Mouse (Mus musculus) spleen, embryonic (tissue): Measurements from ENCODE around the gene Ldah.
"Not testable (repeated sequence)": the region's sequence is repeated elsewhere in the genome, so short reads cannot be mapped to it uniquely, and the experiment has no call there.

Experiments used
- CTCF ChIA-PET: fragments of 350-600 bp; sonication (Branson Sonifier 250); formaldehyde crosslinking; loops from one replicate; lab custom pipeline; 2022; lab: Charles Lee

Gene Ldah

DNA sequence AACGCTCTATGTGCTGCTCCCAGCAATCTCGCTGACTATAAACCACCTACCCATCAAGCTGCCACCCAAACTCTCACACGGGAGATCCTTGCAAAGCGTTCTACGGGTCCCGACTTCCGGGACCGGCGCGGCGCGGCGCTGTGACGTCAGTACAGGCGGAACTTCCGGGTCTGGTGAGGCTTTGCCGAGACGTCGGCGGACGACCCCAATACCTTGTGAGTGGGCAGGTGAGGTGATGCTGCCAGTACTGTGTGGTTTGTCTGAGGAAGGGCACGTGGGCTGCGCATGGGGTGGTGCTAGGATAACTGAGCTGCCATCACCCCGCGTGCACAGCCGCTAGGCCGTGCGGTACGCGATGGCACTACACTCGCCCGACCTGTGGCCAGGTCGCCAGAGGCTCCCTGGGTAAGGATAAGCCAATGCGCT lies at the start of gene Ldah:
TSS of gene Ldah (plus strand) at position 130 of the 426 bp plus-strand sequence.
- CTCF ChIA-PET, result no interaction called here

- CTCF ChIA-PET, result no interaction called here
Observed at GRCm38 (mm10) chr12:8167743-8168142, 40.2 kb upstream of the Ldah start.

GRCm38 (mm10) chr12:8180921-8181320 lies 27.0 kb upstream of the Ldah start:
- CTCF ChIA-PET, result no interaction called here

DNA sequence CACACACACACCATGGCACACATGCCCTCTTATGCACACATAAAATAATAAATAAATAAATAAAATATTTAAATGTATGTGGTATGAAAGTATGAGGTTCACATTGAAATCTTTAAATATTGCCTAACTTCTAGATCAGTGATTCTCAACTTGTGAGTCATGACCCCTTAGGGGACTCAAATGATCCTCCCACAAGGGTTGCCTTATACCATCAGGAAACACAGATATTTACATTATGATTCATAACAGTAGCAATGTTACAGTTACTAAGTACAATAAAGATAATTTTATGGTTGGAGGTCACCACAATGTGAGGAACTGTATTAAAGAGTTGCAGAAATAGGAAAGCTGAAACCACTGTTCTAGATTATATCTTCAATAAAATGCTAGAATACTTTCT lies 26.2 kb upstream of the Ldah start:
- CTCF ChIA-PET, result no interaction called here

DNA sequence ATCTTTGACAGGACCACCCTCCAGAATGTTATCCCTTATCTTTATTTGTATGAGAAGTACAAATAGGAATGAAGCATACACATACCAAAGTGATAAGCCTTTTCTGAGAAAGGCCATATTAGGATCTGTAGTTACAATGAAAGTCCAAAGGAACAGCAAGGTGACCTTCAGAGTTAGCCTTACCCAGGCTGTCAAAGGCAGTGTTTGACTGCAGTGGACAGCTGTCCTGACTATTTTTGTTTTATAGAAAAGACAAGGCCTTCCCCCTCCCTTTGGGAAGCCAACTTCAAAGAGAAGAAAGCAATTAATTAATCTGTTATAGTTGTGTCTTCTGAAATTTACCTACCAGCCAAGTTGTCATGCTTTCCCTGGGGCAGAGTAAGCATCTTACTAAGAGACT lies 23.4 kb upstream of the Ldah start:
- CTCF ChIA-PET, result no interaction called here

DNA sequence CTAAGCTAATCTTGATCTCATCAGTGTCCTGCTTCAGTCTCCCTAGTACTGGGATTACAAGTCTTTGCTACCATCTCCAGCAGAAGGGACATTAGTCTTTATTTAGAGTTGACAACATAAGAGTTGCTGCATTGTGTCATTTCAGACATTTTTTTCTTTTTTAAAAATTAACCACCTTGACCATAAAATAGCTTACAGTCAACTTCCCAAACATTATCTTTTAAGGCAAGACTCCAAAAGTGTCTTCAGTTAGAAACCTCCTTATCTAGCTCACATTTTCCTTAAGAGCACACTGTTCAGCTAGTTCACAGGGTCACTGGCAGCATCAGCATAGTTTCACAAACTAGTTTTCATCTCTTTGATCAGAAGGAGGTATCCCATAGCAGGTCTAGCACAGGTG lies 19.7 kb upstream of the Ldah start:
- CTCF ChIA-PET, result no interaction called here

- CTCF ChIA-PET, result not testable (repeated sequence)
Observed at GRCm38 (mm10) chr12:8188796-8189535, 18.9 kb upstream of the Ldah start.

GRCm38 (mm10) chr12:8189722-8190121 lies 18.2 kb upstream of the Ldah start:
- CTCF ChIA-PET, result no interaction called here

DNA sequence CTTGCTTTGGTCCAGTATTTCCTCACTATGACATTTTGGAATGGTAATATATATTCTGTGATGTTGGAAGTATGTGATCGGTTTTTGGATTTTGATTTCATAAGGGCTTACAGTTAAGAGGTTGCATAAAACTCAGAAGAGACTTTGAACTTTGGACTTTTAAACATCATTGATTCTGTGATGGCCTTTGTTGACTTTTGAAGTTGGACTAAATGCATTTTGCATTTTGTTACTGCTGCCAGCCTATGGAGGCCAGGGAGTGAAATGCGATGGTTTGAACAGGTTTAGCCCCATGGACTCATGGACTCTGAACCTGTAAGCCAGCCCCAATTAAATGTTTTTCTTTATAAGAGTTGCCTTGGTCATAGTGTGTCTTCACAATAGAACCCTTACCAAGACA lies 2.2 kb upstream of the Ldah start:
- CTCF ChIA-PET, result no interaction called here

- CTCF ChIA-PET, result interaction anchor here (0.6 kb wide), 1 partner anchor 80 kb away, joined by 3 read pairs; no protein-coding TSS in a partner anchor
Observed at GRCm38 (mm10) chr12:8207578-8207977, 329 bp upstream of the Ldah start.

GRCm38 (mm10) chr12:8216392-8217280 lies 8.7 kb downstream of the Ldah start:
- CTCF ChIA-PET, result interaction anchor here (0.6 kb wide), 1 partner anchor 91 kb away, joined by 3 read pairs; no protein-coding TSS in a partner anchor

DNA sequence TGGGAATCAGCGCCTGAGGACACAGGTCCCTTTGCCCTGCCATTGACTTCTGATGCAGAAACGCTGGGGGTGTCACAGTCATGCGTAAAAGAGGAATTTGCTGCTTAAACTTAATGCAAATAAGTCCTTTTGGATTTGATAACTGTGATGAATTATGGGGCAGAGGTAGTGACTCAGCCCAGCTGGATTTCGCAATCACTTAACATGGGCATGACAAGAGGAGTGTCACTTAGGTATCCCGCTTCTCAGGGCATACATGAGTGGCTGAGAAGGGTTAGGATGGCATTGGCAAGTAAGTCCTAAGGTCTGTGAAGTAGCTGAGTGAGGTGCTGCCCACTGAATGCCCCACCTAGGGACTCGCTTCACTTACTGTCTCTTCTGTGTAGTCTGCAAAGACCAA lies 15.1 kb downstream of the Ldah start:
- CTCF ChIA-PET, result no interaction called here

DNA sequence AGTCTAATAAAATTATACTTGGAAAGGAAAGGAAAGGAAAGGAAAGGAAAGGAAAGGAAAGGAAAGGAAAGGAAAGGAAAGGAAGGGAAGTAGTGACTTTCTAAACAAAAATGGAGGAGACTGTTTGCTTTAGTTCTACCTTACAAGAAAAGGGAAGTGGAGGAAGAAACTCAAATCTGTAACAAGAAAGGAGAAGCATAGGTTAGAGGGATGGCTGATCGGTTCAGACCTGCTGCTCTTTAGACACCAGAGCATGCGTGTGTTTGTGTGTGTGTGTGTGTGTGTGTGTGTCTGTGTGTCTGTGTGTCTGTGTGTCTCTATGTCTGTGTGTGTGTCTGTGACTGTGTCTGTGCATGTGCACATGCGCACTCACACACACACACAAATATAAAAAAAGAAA lies 23.2 kb downstream of the Ldah start:
- CTCF ChIA-PET, result no interaction called here

DNA sequence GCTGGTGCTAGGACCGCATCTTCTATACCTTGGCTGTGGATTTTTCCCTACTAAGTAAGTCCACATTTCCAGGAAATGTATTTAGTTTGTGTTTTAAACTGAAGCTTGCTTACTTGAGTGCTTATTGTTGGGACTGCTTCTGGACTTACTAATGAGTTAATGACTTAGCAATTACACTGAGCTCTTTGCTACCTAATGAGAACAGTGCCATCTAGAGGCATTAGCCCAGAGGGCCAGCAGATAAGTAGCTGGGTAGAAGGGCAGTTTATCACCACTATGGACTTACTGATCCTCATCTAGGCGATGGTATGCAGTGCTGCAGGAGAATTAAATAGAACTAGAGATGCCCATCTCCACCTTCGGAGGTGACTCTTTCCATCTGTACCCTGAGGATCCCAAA lies 24.8 kb downstream of the Ldah start:
- CTCF ChIA-PET, result interaction anchor here (0.6 kb wide), 1 partner anchor 242 kb away, joined by 3 read pairs; no protein-coding TSS in a partner anchor

- CTCF ChIA-PET, result interaction anchor here (0.7 kb wide), 1 partner anchor 26 kb away, joined by 3 read pairs; no protein-coding TSS in a partner anchor
Observed at GRCm38 (mm10) chr12:8242181-8242580, 34.3 kb downstream of the Ldah start.

DNA sequence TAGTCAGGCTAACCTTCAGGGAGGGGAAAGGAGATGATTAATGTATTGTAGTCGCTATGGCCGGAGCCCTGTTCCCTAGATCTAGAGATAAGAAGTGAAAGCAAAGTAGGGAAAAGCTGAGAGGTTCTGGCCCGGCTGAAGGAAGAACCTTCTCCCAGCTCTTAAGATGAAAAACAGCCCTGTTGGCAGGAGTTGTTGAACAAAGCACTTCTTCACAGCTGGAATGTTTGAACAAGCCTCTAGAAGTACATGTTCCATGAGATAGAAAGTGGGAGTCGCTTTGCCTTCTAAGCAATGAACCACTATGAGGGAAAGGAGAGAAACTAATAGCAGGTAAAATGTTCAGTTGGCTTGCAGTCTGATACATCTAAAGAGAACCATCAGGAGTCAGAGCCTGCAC lies 36.8 kb downstream of the Ldah start:
- CTCF ChIA-PET, result no interaction called here

DNA sequence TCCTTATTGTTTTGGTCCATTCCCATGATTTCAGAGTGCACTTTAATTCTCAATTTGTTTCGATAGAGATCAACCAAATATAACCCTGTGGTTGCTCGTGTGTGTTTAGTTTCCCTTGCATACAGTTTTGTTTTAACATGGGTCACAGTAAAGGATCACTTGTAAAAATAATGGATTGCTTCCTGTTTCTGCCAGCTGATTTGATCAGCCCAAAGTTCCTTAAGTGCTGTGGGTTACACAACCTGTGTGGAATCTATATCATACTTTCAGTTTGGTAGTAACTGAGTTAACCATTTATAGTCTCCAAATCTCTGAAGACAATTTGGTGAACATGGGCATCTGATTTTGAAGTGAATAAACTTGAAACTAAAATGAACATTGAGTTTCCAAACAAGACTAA lies 52.4 kb downstream of the Ldah start:
- CTCF ChIA-PET, result no interaction called here

- CTCF ChIA-PET, result no interaction called here
Observed at GRCm38 (mm10) chr12:8266311-8266710, 58.4 kb downstream of the Ldah start.

- CTCF ChIA-PET, result no interaction called here
Observed at GRCm38 (mm10) chr12:8269627-8270026, 61.7 kb downstream of the Ldah start.

GRCm38 (mm10) chr12:8271405-8271804 lies 63.5 kb downstream of the Ldah start:
- CTCF ChIA-PET, result no interaction called here

- CTCF ChIA-PET, result no interaction called here
Observed at GRCm38 (mm10) chr12:8273471-8274171, 65.7 kb downstream of the Ldah start.

DNA sequence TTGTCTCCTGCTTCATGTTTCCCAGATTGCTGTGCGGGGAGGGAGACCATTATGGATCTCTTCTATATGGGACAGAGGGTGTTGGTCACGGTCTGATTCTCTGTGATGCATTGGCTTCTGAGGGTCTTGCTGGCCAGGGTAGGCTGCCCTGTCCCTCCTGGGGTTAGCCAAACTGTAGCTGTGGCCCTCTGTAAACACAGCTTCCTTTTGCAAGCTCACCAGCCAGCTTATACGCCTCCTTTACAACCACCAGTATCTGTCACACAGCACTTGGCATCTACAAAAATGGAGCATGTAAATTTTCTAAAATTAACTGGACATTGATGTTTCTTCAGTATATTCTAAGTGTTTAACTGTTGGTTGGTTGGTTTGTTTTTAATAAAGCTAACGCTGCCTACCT lies 67.5 kb downstream of the Ldah start:
- CTCF ChIA-PET, result no interaction called here
